Mouse (Mus musculus): Measurements from ENCODE around the gene Acss3.
A peak's percentile ranks its signal among the peaks of the same experiment; 100 is the strongest.

The Acss3 gene

GRCm38 (mm10) chr10:107123529-107124335, at the start of gene Acss3:
TSS of gene Acss3 (minus strand) at chr10:107123668.
- DNase-seq (ENCODE audit: extremely low spot score) = peak; percentile 83

- DNase-seq (ENCODE audit: extremely low spot score) = no peak
These were observed 48.7 kb upstream of the Acss3 start for GRCm38 (mm10) chr10:107172003-107172689.

GRCm38 (mm10) chr10:107166486-107166885, 43.0 kb upstream of the Acss3 start:
- DNase-seq (ENCODE audit: extremely low spot score) = no peak

- DNase-seq (ENCODE audit: extremely low spot score) = no peak
These were observed 25.3 kb upstream of the Acss3 start for GRCm38 (mm10) chr10:107148759-107149158.

GRCm38 (mm10) chr10:107144016-107144415, 20.5 kb upstream of the Acss3 start:
- DNase-seq (ENCODE audit: extremely low spot score) = no peak

- DNase-seq (ENCODE audit: extremely low spot score) = no peak
These were observed 19.4 kb upstream of the Acss3 start for GRCm38 (mm10) chr10:107142910-107143309.

- DNase-seq (ENCODE audit: extremely low spot score) = peak; percentile 6
These were observed 532 bp downstream of the Acss3 start for GRCm38 (mm10) chr10:107122744-107123528.

- DNase-seq (ENCODE audit: extremely low spot score) = no peak
These were observed 2.2 kb downstream of the Acss3 start for GRCm38 (mm10) chr10:107121301-107121700.

- DNase-seq (ENCODE audit: extremely low spot score) = no peak
These were observed 4.3 kb downstream of the Acss3 start for GRCm38 (mm10) chr10:107119135-107119534.

GRCm38 (mm10) chr10:107116709-107117267, 6.7 kb downstream of the Acss3 start:
- DNase-seq (ENCODE audit: extremely low spot score) = no peak

GRCm38 (mm10) chr10:107115930-107116642, 7.4 kb downstream of the Acss3 start:
- no peak for DNase-seq (ENCODE audit: extremely low spot score)

GRCm38 (mm10) chr10:107115121-107115520, 8.3 kb downstream of the Acss3 start:
- no peak for DNase-seq (ENCODE audit: extremely low spot score)

- DNase-seq (ENCODE audit: extremely low spot score) = no peak
These were observed 29.0 kb downstream of the Acss3 start for GRCm38 (mm10) chr10:107094452-107094851.

- DNase-seq (ENCODE audit: extremely low spot score) = no peak
These were observed 69.4 kb downstream of the Acss3 start for GRCm38 (mm10) chr10:107053846-107054624.

GRCm38 (mm10) chr10:107050489-107050888, 73.0 kb downstream of the Acss3 start:
- no peak for DNase-seq (ENCODE audit: extremely low spot score)

- DNase-seq (ENCODE audit: extremely low spot score) = no peak
These were observed 80.8 kb downstream of the Acss3 start for GRCm38 (mm10) chr10:107042656-107043055.

- no peak for DNase-seq (ENCODE audit: extremely low spot score)
These were observed 82.6 kb downstream of the Acss3 start for GRCm38 (mm10) chr10:107040837-107041236.

- DNase-seq (ENCODE audit: extremely low spot score) = no peak
These were observed 83.1 kb downstream of the Acss3 start for GRCm38 (mm10) chr10:107040378-107040777.

GRCm38 (mm10) chr10:107039211-107039610, 84.3 kb downstream of the Acss3 start:
- no peak for DNase-seq (ENCODE audit: extremely low spot score)

- no peak for DNase-seq (ENCODE audit: extremely low spot score)
These were observed 99.2 kb downstream of the Acss3 start for GRCm38 (mm10) chr10:107024254-107024653.

All from embryo, embryonic 9.5 days (tissue).